Mouse (Mus musculus) G1E-ER4 (cell line): ENCODE data around the gene Nrip3. TPM values are rescaled to one million over a fixed set of nuclear protein-coding genes. Genes with fewer than 3 reads are reported as not detected.

Experiments used
- GATA1 ChIP-seq: IDR thresholded peaks from one replicate; pipeline ENCODE4 v1.8.0; 2012; ENCODE audit warnings: low read length, inconsistent platforms
- polyA plus RNA-seq: library from polyadenylated mRNA; stranded (reverse); fragments of >175 nt; gene quantifications from 2 replicates; pipeline ENCODE4 v1.2.3, GENCODE M21; 2012

Gene Nrip3
- polyA plus RNA-seq, 1 experiment: 0.35 TPM

GRCm38 (mm10) chr7:109790818-109791217 is 9.0 kb upstream of the Nrip3 start:
- no peak for TF ChIP-seq GATA1

- peak; percentile 48 for TF ChIP-seq GATA1
Observed at GRCm38 (mm10) chr7:109787860-109788259, 6.0 kb upstream of the Nrip3 start.

GRCm38 (mm10) chr7:109783281-109783680 is 1.5 kb upstream of the Nrip3 start:
- TF ChIP-seq GATA1: no peak

GRCm38 (mm10) chr7:109781087-109781469 is 747 bp downstream of the Nrip3 start:
- no peak for TF ChIP-seq GATA1

- TF ChIP-seq GATA1: no peak
Observed at GRCm38 (mm10) chr7:109772251-109772650, 9.6 kb downstream of the Nrip3 start.

GRCm38 (mm10) chr7:109768699-109769383 is 13.0 kb downstream of the Nrip3 start:
- TF ChIP-seq GATA1: peak; percentile 35

- TF ChIP-seq GATA1: no peak
Observed at GRCm38 (mm10) chr7:109767575-109768350, 14.1 kb downstream of the Nrip3 start.

- TF ChIP-seq GATA1: no peak
Observed at GRCm38 (mm10) chr7:109764009-109764408, 17.8 kb downstream of the Nrip3 start.

- no peak for TF ChIP-seq GATA1
Observed at GRCm38 (mm10) chr7:109756291-109756690, 25.5 kb downstream of the Nrip3 start.

- no peak for TF ChIP-seq GATA1
Observed at GRCm38 (mm10) chr7:109754034-109754433, 27.8 kb downstream of the Nrip3 start.

GRCm38 (mm10) chr7:109752008-109752925 is 29.6 kb downstream of the Nrip3 start, which contains the start of gene Tmem9b:
TSS of gene Tmem9b (minus strand) at chr7:109752875.
- no peak for TF ChIP-seq GATA1

GRCm38 (mm10) chr7:109751427-109752007 is 30.3 kb downstream of the Nrip3 start:
- no peak for TF ChIP-seq GATA1

- no peak for TF ChIP-seq GATA1
Observed at GRCm38 (mm10) chr7:109747747-109748146, 34.1 kb downstream of the Nrip3 start.

- TF ChIP-seq GATA1: no peak
Observed at GRCm38 (mm10) chr7:109741703-109742102, 40.1 kb downstream of the Nrip3 start.

- no peak for TF ChIP-seq GATA1
Observed at GRCm38 (mm10) chr7:109741060-109741459, 40.8 kb downstream of the Nrip3 start.

GRCm38 (mm10) chr7:109739822-109740370 is 41.9 kb downstream of the Nrip3 start:
- no peak for TF ChIP-seq GATA1
